Mouse (Mus musculus) lung, adult 18-20 months (tissue): ENCODE data around the gene H2-M10.2.

ENCODE experiments used
- DNase-seq, 2 experiments: peaks; one replicate each; pipeline ENCODE4 v3.0.0; 2022; ENCODE audit warnings: mixed read lengths in 2 of 2

The H2-M10.2 gene

DNA sequence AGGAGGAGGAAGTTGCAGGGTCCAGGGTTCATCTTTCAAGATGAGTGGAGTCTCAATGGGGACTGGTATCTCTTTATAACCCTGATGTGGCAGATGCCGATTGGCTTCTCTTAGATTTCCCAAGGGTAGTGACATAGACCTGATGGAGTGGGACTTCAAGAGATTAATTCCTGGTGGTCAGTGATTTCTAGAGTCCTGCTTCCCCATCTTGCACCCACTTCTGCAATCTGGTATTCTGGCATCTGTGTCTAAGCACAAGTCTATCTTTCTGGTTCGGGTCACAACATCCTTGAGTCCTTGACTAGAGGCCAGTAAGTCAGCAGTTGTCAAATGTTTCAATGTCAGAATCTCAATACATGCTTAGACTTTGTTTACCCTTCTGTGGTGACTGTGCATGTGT, at the start of gene H2-M10.2:
Gene H2-M10.2, minus strand, starts transcription at position 101 of the 400 bp plus-strand sequence.
- no peak for DNase-seq

DNA sequence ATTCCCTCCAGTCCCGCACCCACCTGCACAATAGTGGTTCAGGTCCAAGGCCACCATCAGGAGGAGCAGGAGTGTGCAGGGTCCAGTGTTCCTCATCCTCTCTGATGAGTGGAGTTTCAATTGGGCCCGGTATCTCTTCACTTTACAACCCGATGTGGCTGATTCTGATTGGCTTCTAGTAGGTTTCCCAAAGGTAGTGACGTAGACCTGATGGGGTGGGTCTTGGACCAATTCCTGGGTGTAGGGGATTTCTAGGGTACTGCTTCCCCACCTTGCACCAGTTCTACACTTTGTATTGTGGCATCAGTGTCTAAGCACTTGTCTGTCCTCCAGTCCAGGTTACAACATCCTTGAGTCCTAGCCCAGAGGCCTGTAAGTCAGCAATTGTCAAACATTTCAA, 39.8 kb upstream of the H2-M10.2 start, which contains the start of gene H2-M10.1:
Gene H2-M10.1, minus strand, starts transcription at position 101 of the 400 bp plus-strand sequence.
- no peak for DNase-seq

GRCm38 (mm10) chr17:36315689-36316253, 29.5 kb upstream of the H2-M10.2 start:
- DNase-seq: no peak

- peak; percentile 66 to 67 for DNase-seq
Measured at GRCm38 (mm10) chr17:36315041-36315688, 28.9 kb upstream of the H2-M10.2 start.

DNA sequence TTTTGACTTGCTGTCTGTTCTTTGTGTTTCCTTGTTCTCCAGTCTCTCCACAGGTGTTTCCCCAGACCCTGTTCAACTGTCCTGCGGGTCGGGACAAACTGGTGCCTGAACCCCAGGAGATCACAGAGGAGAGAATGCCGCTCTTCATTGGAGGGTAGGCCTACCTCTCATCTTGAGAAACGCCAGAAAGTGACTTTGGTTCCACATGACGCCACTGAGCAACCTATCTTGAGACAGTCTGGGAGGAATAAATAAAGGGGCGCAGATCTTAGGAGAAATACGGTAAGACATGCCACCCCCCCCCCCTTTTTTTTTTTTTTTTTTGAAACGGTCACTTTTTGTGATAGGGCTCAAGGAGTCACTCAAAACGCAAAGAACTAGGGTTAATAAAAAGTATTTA, 28.2 kb upstream of the H2-M10.2 start:
- no peak for DNase-seq

GRCm38 (mm10) chr17:36309293-36309692, 23.0 kb upstream of the H2-M10.2 start:
- DNase-seq: no peak

DNA sequence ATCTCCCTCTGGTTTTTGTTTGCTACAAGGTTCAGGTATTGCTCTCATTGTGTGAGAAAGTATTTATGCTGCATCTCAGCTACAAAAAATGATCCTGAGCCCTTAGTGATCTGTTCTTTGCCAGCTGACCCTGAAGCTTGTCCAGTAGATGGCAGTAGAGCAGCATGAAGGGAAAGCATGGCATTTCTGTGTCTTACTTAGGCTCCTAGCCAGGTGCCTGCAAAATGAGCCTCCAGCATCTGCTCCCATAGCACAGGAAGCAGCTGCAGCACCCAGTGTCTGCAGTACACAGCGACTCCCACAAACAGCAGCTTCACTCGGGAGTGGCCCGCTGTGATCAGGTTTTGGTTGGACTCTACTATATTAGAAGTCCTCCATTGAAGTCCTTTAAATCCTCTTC, 22.6 kb upstream of the H2-M10.2 start:
- DNase-seq: peak; percentile 49 to 64

GRCm38 (mm10) chr17:36281521-36282245, 4.6 kb downstream of the H2-M10.2 start:
- DNase-seq: no peak

- no peak for DNase-seq
Measured at GRCm38 (mm10) chr17:36274776-36275175, 11.5 kb downstream of the H2-M10.2 start.

- DNase-seq: no peak
Measured at GRCm38 (mm10) chr17:36273796-36274195, 12.5 kb downstream of the H2-M10.2 start.

DNA sequence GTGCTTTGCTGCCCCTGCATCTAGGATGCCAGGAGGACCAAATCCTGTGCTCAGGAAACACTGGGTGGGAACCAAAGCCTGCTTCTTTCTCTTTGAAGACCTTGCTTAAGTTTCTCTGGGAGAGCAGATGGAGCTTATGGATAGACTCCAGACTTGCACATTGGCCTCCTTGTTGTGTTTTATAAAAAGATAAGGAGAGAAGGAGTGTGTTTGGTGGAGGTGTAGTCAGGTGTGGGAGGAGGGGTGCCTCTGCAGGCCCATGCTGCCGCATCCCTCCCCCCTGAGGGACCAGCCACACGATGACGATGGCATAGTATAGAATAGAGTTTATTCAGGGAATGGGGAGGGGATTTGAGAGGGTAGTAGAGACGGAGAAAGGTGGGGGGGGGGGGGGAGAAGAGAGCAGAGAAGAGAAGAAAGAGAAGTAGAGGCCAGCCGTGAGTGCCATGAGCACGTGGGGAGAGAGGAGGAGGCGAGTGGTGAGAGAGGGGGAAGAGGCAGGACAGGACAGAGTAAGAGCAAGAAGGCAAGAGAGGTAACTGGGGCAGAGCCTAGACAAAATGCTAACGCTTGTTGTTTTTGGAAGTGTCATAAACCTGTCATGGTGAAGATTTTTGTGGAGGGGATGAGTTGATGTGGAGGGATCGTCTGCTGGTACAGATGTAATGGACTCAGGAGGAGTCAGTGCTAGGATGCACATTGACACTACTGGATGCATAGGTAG, 13.5 kb downstream of the H2-M10.2 start:
- no peak for DNase-seq

- peak; percentile 84 to 85 for DNase-seq
Measured at GRCm38 (mm10) chr17:36271586-36272256, 14.6 kb downstream of the H2-M10.2 start, which contains the start of gene Trim39. Gene Trim39 (minus strand): TSS chr17:36272247.

GRCm38 (mm10) chr17:36270956-36271585, 15.2 kb downstream of the H2-M10.2 start:
- peak; percentile 88 to 89 for DNase-seq

DNA sequence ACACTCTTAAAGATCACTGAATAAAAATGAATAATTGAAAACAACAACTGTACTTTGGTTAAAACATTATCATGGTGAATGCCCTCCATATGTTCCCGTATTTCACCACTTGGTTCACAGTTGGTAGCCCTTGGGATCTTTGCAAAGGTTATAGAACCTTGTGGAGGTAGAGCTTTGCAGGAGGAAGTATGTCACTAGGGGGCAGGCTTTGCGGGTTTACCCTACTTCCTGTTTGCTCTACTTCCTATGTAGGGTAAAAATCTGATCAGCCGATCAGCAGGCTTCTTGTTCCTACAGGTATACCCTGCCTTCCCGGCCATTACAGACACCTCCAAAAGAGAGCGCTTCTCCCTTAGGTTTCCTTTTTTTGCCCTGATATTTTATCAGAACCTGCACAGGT, 20.5 kb downstream of the H2-M10.2 start:
- peak; percentile 22 to 29 for DNase-seq

- no peak for DNase-seq
Measured at GRCm38 (mm10) chr17:36264273-36264925, 21.9 kb downstream of the H2-M10.2 start.

DNA sequence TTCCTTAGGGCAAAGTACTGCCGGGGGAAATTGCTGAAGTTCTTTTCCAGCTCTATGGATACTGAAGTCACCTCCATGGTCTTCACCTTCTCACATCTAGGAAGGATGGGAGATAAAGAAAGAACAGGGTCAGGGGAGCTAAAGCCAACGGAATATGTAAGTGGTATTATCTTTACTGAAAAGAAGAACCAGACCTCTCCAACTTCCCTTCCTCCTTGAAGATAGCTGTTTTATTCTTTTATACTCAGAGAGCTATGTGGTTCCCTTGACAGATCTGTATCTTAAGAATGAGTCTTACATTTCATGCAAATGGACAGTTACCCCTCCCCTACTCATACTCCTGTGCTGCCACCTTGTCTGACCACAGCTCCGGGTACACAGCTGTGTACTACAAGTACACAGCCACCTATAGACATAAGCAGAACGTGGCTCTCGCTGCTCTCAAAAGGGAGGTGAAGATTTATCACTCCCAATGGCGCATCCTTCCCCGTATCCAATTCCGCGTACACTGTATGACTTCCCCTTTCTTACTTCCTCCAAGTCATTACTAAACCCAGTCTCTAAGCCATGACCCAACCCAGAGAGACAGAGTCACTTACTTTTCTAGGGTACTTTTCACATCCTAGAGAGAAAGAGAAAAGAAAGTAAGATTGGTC, 24.7 kb downstream of the H2-M10.2 start:
- no peak for DNase-seq

GRCm38 (mm10) chr17:36257969-36258368, 28.3 kb downstream of the H2-M10.2 start, which contains the start of gene Rpp21:
Gene Rpp21 (minus strand): TSS chr17:36258069.
- DNase-seq: no peak

GRCm38 (mm10) chr17:36257241-36257947, 28.9 kb downstream of the H2-M10.2 start:
- peak; percentile 86 to 89 for DNase-seq

- peak in 1 of 2 experiments; percentile 24 for DNase-seq
Measured at GRCm38 (mm10) chr17:36253087-36253600, 33.1 kb downstream of the H2-M10.2 start.
